Mouse (Mus musculus) ES-Bruce4 (cell line): ENCODE results near the gene Meltf. TPM values are rescaled to one million over a fixed set of nuclear protein-coding genes. Genes with fewer than 3 reads are reported as not detected.

ENCODE experiments used
- H3K27ac ChIP-seq: 2 replicates; pipeline ENCODE4 v1.5.1; 2012; ENCODE audit warnings: low read length, inconsistent platforms; ENCODE audit not compliant: insufficient read depth
- H3K27me3 ChIP-seq: 2 replicates; pipeline ENCODE4 v1.6.1; 2012; ENCODE audit warnings: mild to moderate bottlenecking, low read length, inconsistent platforms; ENCODE audit not compliant: control insufficient read depth, poor library complexity, insufficient read depth, severe bottlenecking
- H3K36me3 ChIP-seq: 2 replicates; pipeline ENCODE4 v1.6.1; 2012; ENCODE audit warnings: inconsistent platforms, mild to moderate bottlenecking, low read length, moderate library complexity; ENCODE audit not compliant: control insufficient read depth, poor library complexity, insufficient read depth, severe bottlenecking
- H3K4me1 ChIP-seq: one replicate; pipeline ENCODE4 v1.8.1; 2011; ENCODE audit warnings: low read length; ENCODE audit not compliant: control insufficient read depth, insufficient read depth
- H3K4me3 ChIP-seq: 2 replicates; pipeline ENCODE4 v1.5.1; 2011; ENCODE audit warnings: low read depth, mild to moderate bottlenecking, low read length
- H3K9ac ChIP-seq: 2 replicates; pipeline ENCODE4 v1.6.1; 2012; ENCODE audit warnings: low read depth, mild to moderate bottlenecking, inconsistent platforms; ENCODE audit not compliant: poor library complexity, severe bottlenecking
- H3K9me3 ChIP-seq: replicated peaks from 2 replicates; pipeline ENCODE4 v1.6.1; 2012; ENCODE audit warnings: mild to moderate bottlenecking, low read length, inconsistent platforms; ENCODE audit not compliant: control insufficient read depth, poor library complexity, insufficient read depth, severe bottlenecking
- CTCF ChIP-seq: IDR thresholded peaks from one replicate; pipeline ENCODE4 v1.8.1; 2011; ENCODE audit warnings: low read depth, low read length
- EP300 ChIP-seq: IDR thresholded peaks from 2 replicates; pipeline ENCODE4 v1.6.1; 2011; ENCODE audit warnings: low read depth, low read length; ENCODE audit not compliant: insufficient read depth
- POLR2A ChIP-seq: IDR thresholded peaks from one replicate; pipeline ENCODE4 v1.8.1; 2011; ENCODE audit warnings: low read length; ENCODE audit not compliant: insufficient read depth
- polyA plus RNA-seq: library from polyadenylated mRNA; stranded (reverse); fragments of >200 nt; gene quantifications from 2 replicates; pipeline ENCODE4 v1.2.4, GENCODE M21; 2011; ENCODE audit warnings: low read depth; ENCODE audit not compliant: missing spikeins, insufficient read depth, insufficient read length

The Meltf gene
- polyA plus RNA-seq, 1 experiment: not detected

DNA sequence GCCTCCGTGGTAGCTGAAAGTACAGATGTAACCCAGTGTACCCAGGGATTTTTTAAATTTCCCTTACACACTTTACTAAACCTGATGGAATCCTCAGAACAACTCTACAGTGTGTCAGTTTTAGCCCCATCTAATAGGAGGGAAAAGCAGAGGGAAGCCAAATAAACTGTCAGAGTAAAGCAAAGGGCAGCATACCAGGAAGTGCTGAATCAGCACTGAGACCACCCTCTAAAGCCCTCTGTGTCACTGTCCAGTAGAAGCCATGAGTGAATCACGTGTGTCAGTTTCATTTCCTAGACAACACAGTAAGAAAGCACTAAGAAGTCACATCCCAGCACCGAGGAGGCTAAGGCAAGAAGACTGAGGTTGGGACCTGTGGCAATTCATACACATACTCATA, 41.2 kb upstream of the Meltf start:
- no peak overlapping the region for H3K9ac ChIP-seq
- TF ChIP-seq CTCF: no peak
- TF ChIP-seq EP300: no peak
- no peak for TF ChIP-seq POLR2A
- no peak overlapping the region for H3K4me3 ChIP-seq
- no peaks in the 10 kb centered on the region for H3K27me3 ChIP-seq
- H3K9me3 ChIP-seq: no peaks in the 10 kb centered on the region
- no peaks in the 10 kb centered on the region for H3K4me1 ChIP-seq
- peaks cover 6% of the 10 kb centered on the region; the same call in 1 of the 2 replicates for H3K36me3 ChIP-seq
- H3K27ac ChIP-seq: no peak overlapping the region

DNA sequence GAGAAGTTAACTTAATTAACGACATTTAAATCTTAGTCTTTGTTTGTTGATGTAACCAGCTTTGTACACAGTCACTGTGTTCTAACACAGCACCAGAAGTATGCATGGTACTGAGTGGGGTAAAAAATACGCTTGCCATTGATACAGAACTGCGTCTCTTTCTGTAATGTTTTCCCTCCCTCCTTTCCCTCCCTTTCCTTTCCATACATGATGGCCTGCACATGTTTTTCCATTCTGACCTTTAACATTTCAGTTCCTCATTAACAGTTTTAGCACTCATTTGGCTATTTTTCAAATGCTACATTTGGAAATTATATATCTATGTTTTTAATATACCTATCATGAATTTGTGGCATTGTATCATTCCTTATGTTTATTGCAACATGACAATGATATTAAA, 34.4 kb upstream of the Meltf start:
- Histone ChIP-seq H3K4me1 (no peaks in the 10 kb centered on the region), H3K9me3 (no peaks in the 10 kb centered on the region), H3K9ac (no peak overlapping the region), H3K36me3 (peaks cover 3% of the 10 kb centered on the region; the same call in 1 of the 2 replicates), H3K27me3 (no peaks in the 10 kb centered on the region), H3K4me3 (no peak overlapping the region), H3K27ac (no peak overlapping the region)
- TF ChIP-seq EP300 (no peak), CTCF (no peak), POLR2A (no peak)

DNA sequence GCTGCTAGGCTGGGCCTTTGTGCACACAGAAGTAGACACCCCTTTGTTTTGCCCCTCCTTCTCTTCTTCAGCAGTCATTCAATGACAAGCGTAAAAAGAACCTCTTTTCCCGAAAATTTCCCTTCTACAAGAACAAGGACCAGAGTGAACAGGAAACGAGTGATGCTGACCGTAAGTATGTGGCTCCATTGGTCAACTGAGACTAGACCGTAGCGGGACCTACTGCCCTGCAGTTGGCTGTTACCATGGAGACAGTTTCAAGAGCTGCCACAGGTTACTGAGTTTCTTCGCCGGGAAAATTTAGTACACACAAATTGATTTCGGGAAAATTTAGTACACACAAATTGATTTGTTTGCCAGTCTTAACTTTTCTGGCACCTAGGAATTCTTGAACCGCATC, 31.8 kb upstream of the Meltf start:
- Histone ChIP-seq H3K9me3 (no peaks in the 10 kb centered on the region), H3K27me3 (no peaks in the 10 kb centered on the region), H3K9ac (no peak overlapping the region), H3K4me3 (no peak overlapping the region), H3K27ac (no peak overlapping the region), H3K36me3 (peaks cover 5% of the 10 kb centered on the region; the same call in 1 of the 2 replicates), H3K4me1 (no peaks in the 10 kb centered on the region)
- TF ChIP-seq EP300 (no peak), POLR2A (no peak), CTCF (no peak)

DNA sequence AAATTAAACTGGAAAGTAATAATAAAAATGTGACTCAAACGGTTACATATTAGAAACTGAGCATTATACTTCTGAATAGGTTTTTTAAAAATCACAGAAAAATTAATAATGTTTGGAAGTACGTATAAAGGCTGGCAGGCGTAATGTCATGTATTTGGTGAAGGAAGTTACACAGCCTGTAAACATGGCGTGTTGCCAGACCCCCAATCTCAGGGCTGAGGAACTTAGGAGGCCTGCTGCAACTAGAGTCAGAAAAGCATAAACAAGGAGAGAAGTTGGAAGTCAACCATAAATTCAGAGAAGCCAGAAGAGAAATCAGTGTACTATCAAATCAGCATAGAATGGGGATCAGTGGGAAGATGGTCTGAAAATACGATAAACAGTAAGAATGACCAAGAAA, 14.7 kb upstream of the Meltf start:
- Histone ChIP-seq H3K9ac (no peak overlapping the region), H3K9me3 (no peaks in the 10 kb centered on the region), H3K4me1 (no peaks in the 10 kb centered on the region), H3K27ac (no peak overlapping the region), H3K36me3 (peaks cover 17% of the 10 kb centered on the region), H3K27me3 (no peaks in the 10 kb centered on the region), H3K4me3 (no peak overlapping the region)
- TF ChIP-seq POLR2A (no peak), EP300 (no peak), CTCF (no peak)

- Histone ChIP-seq H3K27ac (no peak overlapping the region), H3K27me3 (no peaks in the 10 kb centered on the region), H3K9ac (no peak overlapping the region), H3K9me3 (no peaks in the 10 kb centered on the region), H3K36me3 (peaks cover 17% of the 10 kb centered on the region), H3K4me1 (no peaks in the 10 kb centered on the region), H3K4me3 (no peak overlapping the region)
- no peak for TF ChIP-seq POLR2A
- TF ChIP-seq EP300: no peak
- TF ChIP-seq CTCF: no peak
Observed at GRCm38 (mm10) chr16:31865242-31865641, 13.4 kb upstream of the Meltf start.

DNA sequence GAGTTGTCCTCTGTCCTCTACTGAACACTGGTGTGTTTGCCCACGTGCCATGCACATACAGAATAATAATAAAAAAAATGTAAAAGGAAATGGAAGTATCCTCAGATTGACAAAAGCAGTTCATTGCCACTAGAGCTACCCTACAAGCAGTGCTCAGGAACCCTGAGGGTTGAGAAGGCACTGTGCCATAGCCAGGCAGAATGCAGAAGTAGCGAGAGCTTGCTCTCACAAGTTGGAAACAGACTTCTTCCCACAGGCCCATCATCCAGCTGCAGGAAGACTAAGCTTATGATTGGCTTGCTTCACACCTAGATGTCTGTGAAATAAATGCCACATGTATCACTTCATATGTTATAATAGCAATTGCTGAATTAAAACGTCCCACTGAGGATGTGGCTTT, 11.7 kb upstream of the Meltf start:
- TF ChIP-seq POLR2A (no peak), EP300 (no peak), CTCF (no peak)
- Histone ChIP-seq H3K4me1 (no peaks in the 10 kb centered on the region), H3K4me3 (no peak overlapping the region), H3K27me3 (no peaks in the 10 kb centered on the region), H3K9me3 (no peaks in the 10 kb centered on the region), H3K9ac (no peak overlapping the region), H3K27ac (no peak overlapping the region), H3K36me3 (peaks cover 15% of the 10 kb centered on the region)
